Mouse (Mus musculus): ENCODE results near the gene Nynrin.

Gene Nynrin

GRCm38 (mm10) chr14:55853621-55854285 lies at the start of gene Nynrin:
Nynrin (plus strand) TSS chr14:55854010.
- in situ Hi-C loops (cut with MboI; ENCODE audit: low sequenced_read_pairs) = no loop called here

GRCm38 (mm10) chr14:55814885-55815284 lies 38.9 kb upstream of the Nynrin start:
- in situ Hi-C loops (cut with MboI; ENCODE audit: low sequenced_read_pairs) = loop anchor here (10.0 kb wide), 1 partner anchor 110 kb away; no protein-coding TSS in a partner anchor

- in situ Hi-C loops (cut with MboI; ENCODE audit: low sequenced_read_pairs) = loop anchor here (10.0 kb wide), 1 partner anchor 109 kb away; no protein-coding TSS in a partner anchor
These were observed 38.5 kb upstream of the Nynrin start for GRCm38 (mm10) chr14:55815310-55815751.

GRCm38 (mm10) chr14:55819845-55820405 lies 33.9 kb upstream of the Nynrin start:
- in situ Hi-C loops (cut with MboI; ENCODE audit: low sequenced_read_pairs) = loop anchor here (10.0 kb wide), 1 partner anchor 105 kb away; no protein-coding TSS in a partner anchor

GRCm38 (mm10) chr14:55820576-55820975 lies 33.2 kb upstream of the Nynrin start:
- in situ Hi-C loops (cut with MboI; ENCODE audit: low sequenced_read_pairs) = no loop called here

GRCm38 (mm10) chr14:55822435-55822990 lies 31.3 kb upstream of the Nynrin start:
- in situ Hi-C loops (cut with MboI; ENCODE audit: low sequenced_read_pairs) = no loop called here

GRCm38 (mm10) chr14:55822991-55823762 lies 30.6 kb upstream of the Nynrin start, which contains the start of gene Nfatc4:
Nfatc4 (plus strand) TSS chr14:55823144.
- in situ Hi-C loops (cut with MboI; ENCODE audit: low sequenced_read_pairs) = no loop called here

- in situ Hi-C loops (cut with MboI; ENCODE audit: low sequenced_read_pairs) = no loop called here
These were observed 29.8 kb upstream of the Nynrin start for GRCm38 (mm10) chr14:55824001-55824480.

GRCm38 (mm10) chr14:55824481-55825215 lies 29.2 kb upstream of the Nynrin start:
- in situ Hi-C loops (cut with MboI; ENCODE audit: low sequenced_read_pairs) = no loop called here

GRCm38 (mm10) chr14:55825216-55826051 lies 28.4 kb upstream of the Nynrin start:
- in situ Hi-C loops (cut with MboI; ENCODE audit: low sequenced_read_pairs) = no loop called here

GRCm38 (mm10) chr14:55826142-55826541 lies 27.7 kb upstream of the Nynrin start:
- in situ Hi-C loops (cut with MboI; ENCODE audit: low sequenced_read_pairs) = no loop called here

- in situ Hi-C loops (cut with MboI; ENCODE audit: low sequenced_read_pairs) = no loop called here
These were observed 27.1 kb upstream of the Nynrin start for GRCm38 (mm10) chr14:55826551-55827340.

- in situ Hi-C loops (cut with MboI; ENCODE audit: low sequenced_read_pairs) = no loop called here
These were observed 25.0 kb upstream of the Nynrin start for GRCm38 (mm10) chr14:55828716-55829263.

GRCm38 (mm10) chr14:55829854-55830253 lies 24.0 kb upstream of the Nynrin start:
- in situ Hi-C loops (cut with MboI; ENCODE audit: low sequenced_read_pairs) = no loop called here

- in situ Hi-C loops (cut with MboI; ENCODE audit: low sequenced_read_pairs) = no loop called here
These were observed 23.5 kb upstream of the Nynrin start for GRCm38 (mm10) chr14:55830331-55830730.

- in situ Hi-C loops (cut with MboI; ENCODE audit: low sequenced_read_pairs) = no loop called here
These were observed 20.7 kb upstream of the Nynrin start for GRCm38 (mm10) chr14:55833126-55833525.

GRCm38 (mm10) chr14:55834808-55835533 lies 18.8 kb upstream of the Nynrin start:
- in situ Hi-C loops (cut with MboI; ENCODE audit: low sequenced_read_pairs) = no loop called here

GRCm38 (mm10) chr14:55838312-55838711 lies 15.5 kb upstream of the Nynrin start:
- in situ Hi-C loops (cut with MboI; ENCODE audit: low sequenced_read_pairs) = no loop called here
